Mouse (Mus musculus) small intestine, adult 2 months (tissue): ENCODE data around the gene Tagap1.
"Not testable (repeated sequence)": the region's sequence is repeated elsewhere in the genome, so short reads cannot be mapped to it uniquely, and the experiment has no call there.

Experiments used
- CTCF ChIP-seq: fragments of 200-500 bp; IDR thresholded peaks from 2 replicates; pipeline ENCODE4 v1.5.1; 2012; ENCODE audit warnings: low read depth, mild to moderate bottlenecking, control low read depth, inconsistent platforms, low read length, moderate library complexity, mixed read lengths; ENCODE audit not compliant: insufficient replicate concordance, insufficient read length; ENCODE audit errors: extremely low read depth
- POLR2A ChIP-seq: fragments of 200-500 bp; IDR thresholded peaks from 2 replicates; pipeline ENCODE4 v1.6.1; 2012; ENCODE audit warnings: low read depth, mild to moderate bottlenecking, control low read depth, inconsistent platforms, low read length, moderate library complexity

- not testable (repeated sequence) for TF ChIP-seq CTCF, POLR2A
Measured at GRCm38 (mm10) chr17:6962339-6962738, 1.4 kb upstream of the Tagap1 start.
